Mouse (Mus musculus): ENCODE measurements at regions not wholly inside any gene's neighbourhood (a gene's known extent, or its start where the extent isn't known, plus 50 kb on each side); places are given as distances from the start of the nearest gene placed in this dataset.

GRCm38 (mm10) chr16:50092318-50092717 is 292.0 kb downstream of the Cd47 start:
- TF ChIP-seq POLR2A (IDR thresholded peaks at IDR 0.05; ENCODE audit: low read depth, low read length), result no peak
- TF ChIP-seq CTCF (IDR thresholded peaks at IDR 0.05; ENCODE audit: extremely low read depth, insufficient read depth, insufficient read length, insufficient replicate concordance), result no peak

Data from spleen, adult 2 months (tissue).